Mouse (Mus musculus) gastrocnemius, postnatal 14 days (tissue): Measurements from ENCODE around the gene Zfp989. TPM values are rescaled to one million over a fixed set of nuclear protein-coding genes. Genes with fewer than 3 reads are reported as not detected.
"Not testable (repeated sequence)": the region's sequence is repeated elsewhere in the genome, so short reads cannot be mapped to it uniquely, and the experiment has no call there.

ENCODE experiments used
- DNase-seq: peaks from one replicate; pipeline ENCODE4 v3.0.0; 2021; ENCODE audit warnings: mixed read lengths
- intact Hi-C: fragments of 180-260 bp; cut with DNase I; formaldehyde crosslinking; loops from one replicate; pipeline ENCODE4 v1.15.1; 2025; ENCODE audit warnings: low total_unique reads
- long read RNA-seq, 2 experiments: library from polyadenylated mRNA; stranded (forward); transcript quantifications; one replicate each; pipeline ENCODE4 v2.0.0; 2021
- total RNA-seq, 2 experiments: library from RNA; stranded (reverse); gene quantifications; 2 replicates each; pipeline ENCODE4 v1.2.3; 2021

Gene Zfp989
- not detected for total RNA-seq
- long read RNA-seq, experiment 1, result 0 reads
- long read RNA-seq, experiment 2, result 0 reads

GRCm38 (mm10) chr4:146971757-146972156 is at the start of gene Zfp989:
Gene Zfp989, plus strand, starts transcription at chr4:146971976.
- intact Hi-C loops, DNase-seq: not testable (repeated sequence)

- intact Hi-C loops, result no loop called here
Measured at GRCm38 (mm10) chr4:146932311-146933082, 39.3 kb upstream of the Zfp989 start.

DNA sequence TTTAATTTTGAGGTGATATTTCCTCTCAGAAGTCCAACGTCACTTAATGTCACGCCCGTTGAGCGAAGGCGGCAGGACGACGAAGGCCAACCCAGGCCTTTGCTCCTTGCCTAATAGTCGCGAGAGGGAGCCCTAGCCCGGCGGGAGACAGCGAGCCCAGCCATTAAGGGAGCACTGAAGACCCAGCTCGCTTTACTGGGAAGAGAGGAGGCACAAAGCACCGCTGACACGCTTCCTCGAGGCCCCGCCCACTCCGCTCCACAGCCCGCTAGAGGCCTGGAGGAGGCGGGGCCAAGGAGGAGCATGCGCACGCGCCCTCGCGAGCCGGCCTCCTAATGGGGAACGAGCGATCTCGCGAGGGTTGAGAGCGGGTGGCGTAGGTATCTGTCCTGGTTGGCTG is 30.1 kb upstream of the Zfp989 start:
- intact Hi-C loops, DNase-seq: not testable (repeated sequence)

More at GRCm38 (mm10) chr4:146932311-146933082, 39.3 kb upstream of the Zfp989 start:
- DNase-seq, result no peak

- DNase-seq, intact Hi-C loops: not testable (repeated sequence)
Measured at GRCm38 (mm10) chr4:146976581-146976980, 4.8 kb downstream of the Zfp989 start.

DNA sequence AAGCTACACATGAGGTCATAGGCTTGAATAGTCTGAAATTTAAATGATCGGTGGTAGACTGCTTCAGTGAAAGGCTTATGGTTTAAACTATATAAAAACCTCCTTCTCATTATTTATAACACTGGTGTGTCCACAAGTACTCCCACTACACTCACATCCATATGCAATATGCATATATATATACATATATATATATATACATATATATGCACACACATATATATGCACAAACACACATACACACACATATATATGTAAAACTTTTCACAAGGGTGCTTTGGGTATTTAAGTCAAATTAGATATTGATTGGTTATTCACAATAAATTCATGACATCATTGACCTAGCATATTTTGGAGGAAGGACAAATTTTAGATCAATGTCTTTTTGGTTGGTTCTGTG is 46.6 kb downstream of the Zfp989 start:
- intact Hi-C loops, DNase-seq: not testable (repeated sequence)

- DNase-seq, intact Hi-C loops: not testable (repeated sequence)
Measured at GRCm38 (mm10) chr4:147021550-147021949, 49.8 kb downstream of the Zfp989 start, which contains the start of gene Rex2. Gene Rex2, plus strand, starts transcription at chr4:147021850.

GRCm38 (mm10) chr4:147026374-147026773 is 54.6 kb downstream of the Zfp989 start:
- DNase-seq, intact Hi-C loops: not testable (repeated sequence)

DNA sequence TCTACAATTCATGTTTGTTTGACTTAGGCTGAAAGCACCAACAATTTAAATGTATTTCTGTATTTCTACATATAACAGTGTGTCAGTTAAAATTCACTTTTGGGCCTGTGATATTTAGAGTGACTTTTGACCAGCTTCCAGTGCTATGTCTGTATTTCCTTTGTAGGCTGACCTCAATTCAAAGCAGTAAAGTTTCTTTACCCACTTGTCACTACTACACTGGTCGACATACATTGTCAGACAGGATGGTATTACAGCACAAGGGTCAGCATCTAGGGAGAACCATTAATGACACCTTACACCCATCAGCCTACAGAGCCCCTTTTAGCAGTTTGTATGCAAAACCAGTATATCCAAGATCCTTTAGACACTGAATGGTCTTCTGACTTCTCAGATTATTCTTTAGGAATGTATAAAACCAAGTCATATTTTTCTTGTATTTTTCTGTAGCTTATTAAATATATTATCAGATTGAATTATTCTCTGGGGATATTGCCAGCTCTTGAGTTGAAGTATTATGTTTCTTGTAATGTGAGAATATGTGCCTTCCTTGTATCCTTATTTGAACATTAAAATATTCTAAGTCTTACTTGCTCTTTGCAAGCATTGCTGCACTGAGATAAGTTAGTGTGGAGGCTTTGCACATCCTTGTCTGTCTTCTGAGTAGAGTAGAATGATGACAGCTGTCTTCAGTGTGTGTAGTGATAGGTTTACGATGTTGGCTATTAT is 59.7 kb downstream of the Zfp989 start:
- DNase-seq, intact Hi-C loops: not testable (repeated sequence)

Other genes starting within 250 kb of the Zfp989 start
- gene Gm21411, start 62.4 kb upstream of the Zfp989 start, total RNA-seq, result not detected
- under 1 TPM in 1 of 2 experiments, not detected in 1; 0.18 TPM for gene Rex2, start 49.9 kb downstream of the Zfp989 start, total RNA-seq
- gene Zfp991, start 160.1 kb downstream of the Zfp989 start, total RNA-seq, result 1 to 10 TPM; 2.7 to 3.1 TPM